Mouse (Mus musculus) heart, embryonic 10.5 days (tissue): Measurements from ENCODE around the gene Washc2. TPM values are rescaled to one million over a fixed set of nuclear protein-coding genes. Genes with fewer than 3 reads are reported as not detected.
"Not testable (repeated sequence)": the region's sequence is repeated elsewhere in the genome, so short reads cannot be mapped to it uniquely, and the experiment has no call there.

Experiments used
- DNase-seq: peaks from one replicate; pipeline ENCODE4 v3.0.0-alpha.2; 2017; ENCODE audit warnings: low spot score
- H3K27ac ChIP-seq: fragments of 300-500 bp; sonication (generic); 2 replicates; pipeline ENCODE4 v1.5.1; 2016; ENCODE audit warnings: mild to moderate bottlenecking
- H3K27me3 ChIP-seq: fragments of 300-500 bp; sonication (generic); 2 replicates; pipeline ENCODE4 v1.6.1; 2016; ENCODE audit warnings: mild to moderate bottlenecking; ENCODE audit not compliant: poor library complexity, insufficient read depth, severe bottlenecking
- H3K36me3 ChIP-seq: fragments of 300-500 bp; sonication (generic); 2 replicates; pipeline ENCODE4 v1.6.1; 2016; ENCODE audit warnings: mild to moderate bottlenecking, moderate library complexity
- H3K4me1 ChIP-seq: fragments of 300-500 bp; sonication (generic); 2 replicates; pipeline ENCODE4 v1.6.1; 2016; ENCODE audit warnings: mild to moderate bottlenecking
- H3K4me3 ChIP-seq: fragments of 300-500 bp; sonication (generic); 2 replicates; pipeline ENCODE4 v1.5.1; 2016; ENCODE audit warnings: mild to moderate bottlenecking, moderate library complexity
- H3K9me3 ChIP-seq: fragments of 300-500 bp; sonication (generic); 2 replicates; pipeline ENCODE4 v1.6.1; 2016; ENCODE audit warnings: mild to moderate bottlenecking, moderate library complexity
- WGBS: fragments of 180-500 bp; shearing (Covaris S2); methylation state at CpG from one replicate; pipeline ENCODE4 v1.1.7; 2016; 5-methylcytosine and 5-hydroxymethylcytosine counted together
- polyA plus RNA-seq: library from polyadenylated mRNA; unstranded; fragments of >200 nt; fragmentation: Nextera tagmentation; extraction: Ambion mirVana; gene quantifications from 2 replicates; pipeline ENCODE4 v1.2.1, GENCODE M21; 2016

The Washc2 gene
- polyA plus RNA-seq, 1 experiment from 2014 or later, result 41.4 TPM

DNA sequence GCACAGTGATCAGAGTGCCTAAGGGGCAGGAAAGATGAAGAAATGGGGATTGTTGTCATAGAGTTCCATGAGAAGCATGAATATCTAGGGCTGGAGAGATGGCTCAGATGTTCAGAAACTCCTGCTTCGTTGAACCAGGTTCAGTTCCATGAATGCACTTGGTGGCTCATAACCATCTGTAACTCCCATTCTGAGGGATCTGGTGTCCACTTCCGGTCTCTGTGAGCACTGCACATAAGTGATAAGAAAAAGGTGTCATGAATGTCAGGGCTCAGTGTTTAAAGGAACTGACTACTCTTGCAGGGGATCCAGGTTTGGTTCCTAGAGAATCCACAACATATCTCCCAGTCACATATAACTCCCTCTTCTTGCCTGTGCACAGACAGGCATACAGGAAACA, 8.2 kb upstream of the Washc2 start:
- Histone ChIP-seq H3K36me3 (no peaks in the 10 kb centered on the region), H3K27ac (no peak overlapping the region), H3K4me1 (no peaks in the 10 kb centered on the region), H3K9me3 (no peaks in the 10 kb centered on the region), H3K4me3 (no peak overlapping the region), H3K27me3 (0 out of 2 replicates have a peak, but pooled peaks cover 5% of the 10 kb centered on the region)
- 51% methylated on average over 2 of the region's 2 CpGs for WGBS
- no peak for DNase-seq

DNA sequence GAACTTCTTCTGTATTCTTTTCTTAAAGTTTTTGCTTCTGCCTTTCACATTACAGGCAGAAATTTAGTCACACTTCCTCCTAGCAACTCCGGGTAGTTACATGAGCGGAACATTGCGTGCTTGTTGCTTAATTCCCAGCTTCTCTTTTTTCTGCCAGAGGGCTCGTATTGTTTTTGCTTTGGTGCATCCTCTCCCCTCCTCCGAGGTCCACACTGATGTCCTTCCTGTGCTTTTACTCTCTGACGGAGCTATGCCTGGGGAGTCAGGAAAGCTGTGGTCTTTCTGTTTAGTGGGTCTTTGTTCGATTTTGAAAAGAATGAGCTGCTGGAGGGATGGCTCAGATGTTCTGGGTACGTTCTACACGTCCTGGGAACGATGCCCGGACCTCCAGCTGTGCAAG, 19.9 kb downstream of the Washc2 start:
- Histone ChIP-seq H3K4me1 (no peaks in the 10 kb centered on the region), H3K4me3 (no peak overlapping the region), H3K36me3 (peaks cover 81% of the 10 kb centered on the region), H3K27ac (no peak overlapping the region), H3K27me3 (no peaks in the 10 kb centered on the region), H3K9me3 (no peaks in the 10 kb centered on the region)
- 71% methylated on average over 11 of the region's 11 CpGs for WGBS
- no peak for DNase-seq

DNA sequence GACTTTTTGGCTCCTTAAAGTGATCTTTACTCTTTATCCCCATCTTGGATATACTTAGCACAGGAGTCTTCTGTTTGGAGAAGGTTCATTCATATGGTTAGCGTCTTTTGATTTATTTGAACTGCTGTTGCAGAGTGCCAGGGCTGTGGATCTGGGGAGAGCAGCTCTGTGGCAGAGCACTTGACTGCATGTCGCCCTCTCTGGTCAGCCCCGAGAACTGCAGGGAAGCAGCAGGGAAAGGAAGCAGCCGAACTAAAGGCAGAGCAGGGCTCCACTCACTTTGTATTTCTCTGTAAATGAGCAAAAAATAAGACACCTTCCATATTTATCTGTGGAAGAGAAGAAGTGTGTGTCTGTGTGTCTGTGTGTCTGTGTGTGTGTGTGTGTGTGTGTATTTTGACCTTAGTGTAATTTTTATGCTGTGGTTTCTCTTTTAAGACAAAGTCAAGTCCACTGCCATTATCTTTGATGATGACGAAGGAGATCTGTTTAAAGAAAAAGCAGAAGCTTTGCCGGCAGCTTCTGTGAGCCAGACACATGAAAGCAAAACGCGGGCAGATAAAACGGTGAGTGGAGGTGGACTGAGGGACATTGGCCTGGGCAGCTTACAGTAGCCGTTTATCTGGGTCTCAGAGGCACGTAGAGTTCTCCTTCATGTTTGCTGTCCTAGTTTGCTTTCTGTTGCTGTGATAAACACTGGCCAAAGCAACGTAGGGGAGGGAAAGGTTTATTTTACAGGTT, 21.1 kb downstream of the Washc2 start:
- peak; percentile 80 for DNase-seq
- peaks cover 83% of the 10 kb centered on the region for H3K36me3 ChIP-seq
- H3K9me3 ChIP-seq, result no peaks in the 10 kb centered on the region
- no peak overlapping the region for H3K27ac ChIP-seq
- H3K4me1 ChIP-seq, result no peaks in the 10 kb centered on the region
- WGBS, result 62% methylated on average over 12 of the region's 12 CpGs
- H3K27me3 ChIP-seq, result no peaks in the 10 kb centered on the region
- no peak overlapping the region for H3K4me3 ChIP-seq

DNA sequence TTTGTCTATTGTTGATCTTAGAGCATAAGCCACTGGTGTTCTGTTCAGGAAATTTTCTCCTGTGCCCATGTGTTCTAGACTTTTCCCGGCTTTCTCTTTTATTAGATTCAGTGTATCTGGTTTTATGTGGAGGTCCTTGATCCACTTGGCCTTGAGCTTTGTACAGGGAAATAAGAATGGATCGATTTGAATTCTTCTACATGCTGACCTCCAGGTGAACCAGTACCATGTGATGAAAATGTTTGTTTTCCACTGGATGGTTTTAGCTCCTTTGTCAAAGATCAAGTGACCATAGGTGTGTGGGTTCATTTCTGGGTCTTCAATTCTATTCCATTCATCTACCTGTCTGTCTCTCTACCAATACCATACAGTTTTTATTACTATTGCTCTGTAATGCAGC, 27.0 kb downstream of the Washc2 start:
- H3K4me1 ChIP-seq, H3K27ac ChIP-seq, DNase-seq, H3K9me3 ChIP-seq, H3K4me3 ChIP-seq, H3K27me3 ChIP-seq: not testable (repeated sequence)
- H3K36me3 ChIP-seq, result peaks cover 80% of the 10 kb centered on the region
- WGBS, result 89% methylated on average over 2 of the region's 2 CpGs

DNA sequence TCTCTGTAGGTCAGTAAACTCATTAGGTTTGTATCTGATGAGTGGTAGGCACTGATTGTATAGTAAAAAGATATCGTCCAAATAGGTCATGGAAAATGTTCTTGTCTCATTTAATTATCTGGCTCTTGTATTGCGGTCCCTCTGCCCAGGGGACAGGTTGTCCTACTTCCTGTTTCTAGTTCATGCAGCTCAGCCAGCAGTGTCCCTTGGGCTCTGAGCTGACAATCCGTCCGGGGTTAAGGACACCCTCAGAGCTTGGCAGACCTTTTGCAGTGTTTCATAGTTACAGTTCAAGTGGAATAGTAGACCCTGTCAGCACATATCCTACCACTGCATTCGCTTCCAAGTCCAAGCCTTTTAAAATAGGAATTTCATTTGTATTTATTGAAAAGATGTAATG, 27.5 kb downstream of the Washc2 start:
- Histone ChIP-seq H3K36me3 (peaks cover 81% of the 10 kb centered on the region), H3K4me3 (no peak overlapping the region), H3K27ac (no peak overlapping the region), H3K4me1 (no peaks in the 10 kb centered on the region), H3K9me3 (no peaks in the 10 kb centered on the region), H3K27me3 (no peaks in the 10 kb centered on the region)
- no peak for DNase-seq
- WGBS, result 87% methylated on average over 5 of the region's 5 CpGs

DNA sequence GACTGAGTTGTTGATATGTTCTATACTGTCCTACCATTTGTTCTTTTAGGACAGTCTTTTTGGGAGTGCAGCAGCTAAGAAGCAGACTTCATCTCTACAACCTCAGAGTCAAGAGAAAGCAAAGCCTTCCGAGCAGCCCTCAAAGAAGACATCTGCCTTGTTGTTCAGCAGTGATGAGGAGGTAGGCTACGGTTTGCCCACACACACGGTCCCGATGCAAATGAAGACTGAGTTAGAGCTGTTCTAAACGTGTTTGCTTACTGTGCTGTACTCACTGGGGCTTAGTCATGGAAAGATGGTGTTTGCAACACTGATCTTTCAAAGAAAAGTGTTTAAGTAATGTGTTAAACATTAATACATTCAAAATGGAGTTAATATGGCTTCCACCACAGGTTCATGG, 30.2 kb downstream of the Washc2 start:
- WGBS, result 90% methylated on average over 5 of the region's 5 CpGs
- DNase-seq, result no peak
- Histone ChIP-seq H3K27me3 (no peaks in the 10 kb centered on the region), H3K27ac (no peak overlapping the region), H3K4me1 (no peaks in the 10 kb centered on the region), H3K4me3 (no peak overlapping the region), H3K9me3 (no peaks in the 10 kb centered on the region), H3K36me3 (peaks cover 79% of the 10 kb centered on the region)

DNA sequence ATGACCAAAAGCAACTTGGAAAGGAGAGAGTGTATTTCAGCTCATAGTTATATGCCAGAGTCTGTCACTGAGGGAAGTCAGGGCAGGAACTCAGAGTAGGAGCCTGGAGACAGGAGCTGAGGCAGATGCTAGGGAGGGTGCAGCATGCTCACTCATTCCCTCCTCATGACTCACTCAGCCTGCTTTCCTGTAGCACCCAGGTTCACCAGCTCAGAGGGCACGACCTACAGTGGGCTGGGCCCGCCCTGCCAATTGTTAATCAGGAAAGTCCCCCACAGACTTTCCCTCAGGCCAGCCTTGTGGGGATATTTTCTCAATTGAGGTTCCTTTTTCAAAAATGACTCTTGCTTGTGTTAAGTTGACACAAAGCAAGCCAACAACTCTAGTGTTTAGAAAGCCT, 32.5 kb downstream of the Washc2 start:
- Histone ChIP-seq H3K36me3 (peaks cover 67% of the 10 kb centered on the region), H3K9me3 (no peaks in the 10 kb centered on the region), H3K27ac (no peak overlapping the region), H3K4me3 (no peak overlapping the region), H3K27me3 (no peaks in the 10 kb centered on the region), H3K4me1 (no peaks in the 10 kb centered on the region)
- 67% methylated on average over 2 of the region's 2 CpGs for WGBS
- DNase-seq, result no peak

DNA sequence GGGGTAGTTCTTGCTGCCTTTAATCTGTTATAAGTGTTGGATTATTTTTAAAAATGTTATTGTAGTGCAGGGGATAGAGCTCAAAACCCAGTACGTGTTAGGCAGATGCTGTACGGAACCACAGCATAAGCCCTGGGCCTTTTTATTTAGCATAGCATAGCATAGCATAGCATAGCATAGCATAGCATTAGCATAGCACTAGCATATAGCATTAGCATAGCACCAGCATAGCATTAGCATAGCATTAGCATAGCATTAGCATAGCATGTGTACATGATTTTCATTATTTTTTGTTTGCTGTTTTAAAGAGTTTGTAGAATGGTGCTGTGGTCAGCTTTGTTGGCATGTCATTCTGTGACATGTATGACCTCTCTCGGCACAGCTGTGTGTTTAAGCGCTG, 51.8 kb downstream of the Washc2 start:
- Histone ChIP-seq H3K36me3 (peaks cover 66% of the 10 kb centered on the region), H3K4me1 (no peaks in the 10 kb centered on the region), H3K27ac (no peak overlapping the region), H3K9me3 (no peaks in the 10 kb centered on the region), H3K4me3 (no peak overlapping the region), H3K27me3 (no peaks in the 10 kb centered on the region)
- WGBS, result 97% methylated on average over 4 of the region's 4 CpGs
- no peak for DNase-seq

DNA sequence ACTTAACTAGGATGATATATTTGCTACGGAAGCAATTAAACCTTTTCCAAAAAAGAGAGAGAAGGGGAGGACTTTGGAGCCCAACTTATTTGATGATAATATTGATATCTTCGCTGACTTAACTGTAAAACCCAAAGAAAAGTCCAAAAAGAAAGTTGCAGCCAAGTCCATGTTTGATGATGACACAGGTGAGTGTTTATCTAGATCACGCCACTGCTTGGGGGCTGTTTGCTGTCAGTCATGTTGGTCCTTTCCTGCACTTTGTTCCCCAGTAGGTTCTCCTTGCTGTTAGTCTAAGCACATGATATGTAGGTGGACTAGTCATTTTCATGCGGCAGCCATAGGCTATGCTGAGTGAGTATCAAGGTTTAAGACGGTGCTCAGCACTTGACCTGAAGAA, 52.6 kb downstream of the Washc2 start:
- no peaks in the 10 kb centered on the region for H3K9me3 ChIP-seq
- peaks cover 58% of the 10 kb centered on the region for H3K36me3 ChIP-seq
- no peak overlapping the region for H3K27ac ChIP-seq
- no peak for DNase-seq
- WGBS, result 88% methylated on average over 5 of the region's 5 CpGs
- no peaks in the 10 kb centered on the region for H3K27me3 ChIP-seq
- no peak overlapping the region for H3K4me3 ChIP-seq
- no peaks in the 10 kb centered on the region for H3K4me1 ChIP-seq

DNA sequence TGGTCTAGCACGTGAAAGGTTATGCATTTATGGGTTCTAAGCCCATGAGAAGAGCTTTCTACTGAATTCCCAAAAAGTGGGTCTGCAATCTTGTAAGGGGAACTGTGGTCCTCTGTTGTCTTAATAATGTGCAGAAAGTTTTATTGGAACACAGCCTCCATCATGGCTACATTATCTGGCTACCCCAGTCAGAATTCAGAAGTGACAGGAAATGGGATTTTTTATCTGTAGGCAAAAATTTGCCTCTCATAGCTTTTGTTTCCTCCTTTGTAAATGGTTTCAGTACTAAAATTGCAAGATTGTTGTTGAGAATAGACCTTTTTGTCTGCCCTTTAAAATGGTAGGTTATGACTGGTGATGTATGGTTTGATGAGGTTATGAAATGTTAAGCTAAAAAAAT, 55.0 kb downstream of the Washc2 start:
- Histone ChIP-seq H3K27ac (no peak overlapping the region), H3K36me3 (peaks cover 41% of the 10 kb centered on the region), H3K4me3 (no peak overlapping the region), H3K4me1 (peaks cover 7% of the 10 kb centered on the region; the same call in 1 of the 2 replicates), H3K9me3 (no peaks in the 10 kb centered on the region), H3K27me3 (no peaks in the 10 kb centered on the region)
- WGBS, result 95% methylated on average over 1 of the region's 1 CpGs
- no peak for DNase-seq

DNA sequence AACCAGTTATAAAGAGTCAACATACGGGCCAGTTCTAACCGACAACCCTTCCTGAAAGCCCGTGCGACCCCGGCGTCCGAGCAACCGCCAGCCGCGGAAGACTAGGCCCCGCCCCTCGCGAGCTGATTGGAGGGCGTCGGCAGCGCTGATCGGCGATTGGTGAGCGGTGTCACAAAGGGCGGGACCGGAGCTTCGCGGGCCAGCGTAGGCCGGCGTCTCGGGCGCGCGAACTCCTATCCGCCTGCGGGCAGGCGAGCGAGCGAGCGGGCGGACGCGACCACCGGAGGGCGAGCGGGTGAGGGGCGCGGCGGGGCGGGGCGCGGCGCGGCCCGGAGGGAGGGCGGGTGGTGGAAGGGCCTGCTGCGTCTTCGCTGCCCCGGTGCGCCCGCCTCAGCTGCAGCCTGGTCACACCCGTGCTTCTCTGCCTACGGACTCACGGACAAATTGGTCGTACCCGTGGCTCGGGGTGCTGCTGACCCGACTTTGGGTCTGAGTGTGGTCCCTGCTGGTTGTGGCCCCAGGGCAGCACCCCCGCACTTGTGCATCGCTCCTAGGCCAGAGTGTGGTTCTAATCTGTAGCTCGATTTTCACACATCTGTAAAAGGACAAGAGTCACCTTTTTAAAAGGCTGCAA, 56.3 kb downstream of the Washc2 start, which contains the start of gene Zfand4:
Zfand4 (plus strand) TSS at position 205 of the 634 bp plus-strand sequence.
- H3K4me3 ChIP-seq, result peak within 1 kb of the TSS; percentile 81
- peak; percentile 97 for DNase-seq
- no peaks in the 10 kb centered on the region for H3K27me3 ChIP-seq
- H3K27ac ChIP-seq, result peak within 1 kb of the TSS; percentile 93
- under 1% methylated on average over 65 of the region's 67 CpGs for WGBS
- H3K36me3 ChIP-seq, result peaks cover 31% of the 10 kb centered on the region
- H3K4me1 ChIP-seq, result peaks cover 7% of the 10 kb centered on the region; the same call in 1 of the 2 replicates
- no peaks in the 10 kb centered on the region for H3K9me3 ChIP-seq

DNA sequence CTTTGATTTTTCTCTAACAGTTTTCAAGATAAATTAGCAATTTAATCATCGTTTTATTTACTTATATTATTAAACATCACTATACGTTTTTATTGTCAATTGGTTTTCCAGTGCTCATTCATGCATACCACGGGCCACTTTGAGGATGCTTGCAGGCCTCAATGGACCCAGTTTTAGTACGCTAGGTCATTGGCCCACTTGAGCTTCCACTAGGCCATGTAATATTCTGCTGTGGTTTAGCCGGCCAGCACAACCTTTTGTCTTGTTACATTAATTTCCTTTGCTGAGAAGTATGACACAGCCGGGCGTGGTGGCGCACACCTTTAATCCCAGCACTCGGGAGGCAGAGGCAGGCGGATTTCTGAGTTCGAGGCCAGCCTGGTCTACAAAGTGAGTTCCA, 57.0 kb downstream of the Washc2 start:
- DNase-seq, result no peak
- peaks cover 7% of the 10 kb centered on the region; the same call in 1 of the 2 replicates for H3K4me1 ChIP-seq
- H3K9me3 ChIP-seq, result no peaks in the 10 kb centered on the region
- H3K27ac ChIP-seq, result no peak overlapping the region
- peak overlapping the region; percentile 81; the same call in 1 of the 2 replicates for H3K4me3 ChIP-seq
- 86% methylated on average over 11 of the region's 11 CpGs for WGBS
- peaks cover 26% of the 10 kb centered on the region for H3K36me3 ChIP-seq
- H3K27me3 ChIP-seq, result no peaks in the 10 kb centered on the region

DNA sequence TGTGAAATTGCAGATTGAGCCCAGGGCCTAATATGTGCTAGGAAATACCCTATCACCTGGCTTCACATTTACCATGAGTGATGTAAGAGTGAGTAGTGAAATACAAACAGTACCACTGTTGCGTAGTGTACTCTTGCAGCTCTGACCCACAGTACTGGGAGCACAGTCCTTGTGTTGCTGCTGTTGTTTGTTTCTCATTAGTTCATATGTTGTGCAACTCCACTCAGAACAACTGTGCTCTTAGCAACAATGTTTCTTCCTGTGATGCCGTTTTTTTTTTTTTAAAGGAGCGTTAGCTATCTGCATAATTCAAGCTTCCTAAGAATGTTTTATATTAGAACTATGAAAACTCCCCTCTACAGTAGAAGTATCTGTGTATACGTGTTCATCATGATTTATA, 57.8 kb downstream of the Washc2 start:
- H3K27me3 ChIP-seq, result no peaks in the 10 kb centered on the region
- no peak overlapping the region for H3K27ac ChIP-seq
- H3K4me1 ChIP-seq, result peaks cover 7% of the 10 kb centered on the region; the same call in 1 of the 2 replicates
- DNase-seq, result no peak
- H3K9me3 ChIP-seq, result no peaks in the 10 kb centered on the region
- WGBS, result 88% methylated on average over 4 of the region's 4 CpGs
- H3K4me3 ChIP-seq, result no peak overlapping the region
- H3K36me3 ChIP-seq, result peaks cover 20% of the 10 kb centered on the region
